Mouse (Mus musculus): ENCODE data around the gene Rassf5.

Rassf5 gene

DNA sequence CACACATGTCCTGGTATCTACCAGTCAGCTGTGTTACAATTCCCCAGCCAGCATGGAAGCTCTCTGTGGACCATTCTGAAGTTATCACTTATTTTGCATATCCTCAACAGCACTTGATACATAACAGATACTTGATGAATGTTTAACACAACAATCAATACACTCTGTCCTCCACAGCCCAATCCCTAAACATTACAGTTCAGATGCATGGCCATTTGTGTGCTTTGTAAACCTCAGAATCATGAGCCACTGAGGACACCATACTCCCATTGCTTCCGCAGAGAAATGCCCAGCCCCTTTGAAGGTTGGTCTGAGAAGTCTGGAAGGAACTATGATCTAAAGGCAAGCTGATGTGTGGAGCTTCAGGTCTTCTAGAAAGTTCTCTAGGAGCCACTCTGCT is 33.4 kb downstream of the Rassf5 start:
- in situ Hi-C loops (cut with MboI, MseI): loop anchor here (5.0 kb wide), 1 partner anchor 34 kb away; no protein-coding TSS in a partner anchor

GRCm38 (mm10) chr1:131209971-131210426 is 35.1 kb downstream of the Rassf5 start:
- in situ Hi-C loops (cut with MboI, MseI): loop anchor here (5.0 kb wide), 1 partner anchor 33 kb away; no protein-coding TSS in a partner anchor

- in situ Hi-C loops (cut with MboI, MseI): no loop called here
Observed at GRCm38 (mm10) chr1:131208800-131209199, 36.3 kb downstream of the Rassf5 start.

DNA sequence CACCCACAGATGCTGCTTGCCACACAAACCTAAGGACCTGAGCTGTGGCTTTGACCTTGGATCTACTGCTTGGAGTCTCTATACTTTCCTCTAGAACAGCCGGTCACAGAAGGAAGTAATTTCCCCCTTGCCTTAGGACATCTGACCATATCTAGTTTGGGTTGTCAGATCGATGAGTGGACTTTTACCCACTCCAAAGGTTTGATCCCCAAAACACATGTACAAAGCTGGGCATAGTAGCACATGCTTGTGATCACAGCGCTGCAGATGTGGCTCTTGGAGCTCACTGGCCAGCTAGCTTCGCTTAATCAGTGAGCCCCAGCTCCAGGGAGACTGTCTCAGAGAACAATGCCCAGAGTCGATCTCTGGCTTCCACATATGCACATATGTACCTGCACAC is 37.0 kb downstream of the Rassf5 start:
- in situ Hi-C loops (cut with MboI, MseI): no loop called here

DNA sequence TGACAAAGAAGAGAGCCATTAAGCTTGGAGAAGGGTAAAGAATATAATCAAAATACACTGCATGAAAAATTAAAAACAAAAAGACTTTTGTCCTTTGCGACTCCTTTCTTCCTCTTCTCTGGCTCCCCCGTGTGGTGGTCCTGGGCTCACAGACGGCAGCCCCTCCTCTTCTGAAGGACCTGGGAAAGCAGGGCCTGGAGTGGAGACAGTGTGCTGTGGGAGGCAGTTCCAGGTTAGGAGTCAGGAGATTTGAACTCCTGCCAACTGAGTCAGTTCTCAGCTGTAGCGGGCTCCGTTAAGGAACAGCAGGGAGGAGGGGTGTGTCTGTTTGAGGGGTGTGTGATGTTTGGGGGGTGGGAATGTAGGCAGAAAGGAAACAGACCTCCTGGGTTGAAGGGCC is 37.5 kb downstream of the Rassf5 start:
- in situ Hi-C loops (cut with MboI, MseI): no loop called here

DNA sequence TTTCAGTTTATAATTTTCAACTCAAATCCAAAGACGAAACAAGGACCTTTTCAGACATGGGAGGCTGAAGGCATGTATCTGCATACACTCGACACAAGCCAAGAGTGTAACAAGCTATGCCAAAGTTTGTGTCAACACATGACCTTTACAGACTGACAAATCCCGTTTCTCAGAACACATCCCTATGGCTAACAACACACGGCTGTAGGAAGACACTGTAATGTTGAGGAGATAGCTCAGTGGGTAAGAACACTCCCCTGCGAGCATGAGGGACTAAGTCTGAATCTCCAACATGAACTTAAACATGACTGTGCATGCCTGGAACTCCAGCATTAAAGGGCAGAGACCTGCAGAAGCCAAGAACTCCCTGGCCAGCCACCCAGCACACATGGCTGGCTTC is 38.7 kb downstream of the Rassf5 start:
- in situ Hi-C loops (cut with MboI, MseI): no loop called here

GRCm38 (mm10) chr1:131204461-131204860 is 40.6 kb downstream of the Rassf5 start:
- in situ Hi-C loops (cut with MboI, MseI): no loop called here

- in situ Hi-C loops (cut with MboI, MseI): no loop called here
Observed at GRCm38 (mm10) chr1:131201391-131201790, 43.7 kb downstream of the Rassf5 start.

- in situ Hi-C loops (cut with MboI, MseI): no loop called here
Observed at GRCm38 (mm10) chr1:131200588-131200987, 44.5 kb downstream of the Rassf5 start.

DNA sequence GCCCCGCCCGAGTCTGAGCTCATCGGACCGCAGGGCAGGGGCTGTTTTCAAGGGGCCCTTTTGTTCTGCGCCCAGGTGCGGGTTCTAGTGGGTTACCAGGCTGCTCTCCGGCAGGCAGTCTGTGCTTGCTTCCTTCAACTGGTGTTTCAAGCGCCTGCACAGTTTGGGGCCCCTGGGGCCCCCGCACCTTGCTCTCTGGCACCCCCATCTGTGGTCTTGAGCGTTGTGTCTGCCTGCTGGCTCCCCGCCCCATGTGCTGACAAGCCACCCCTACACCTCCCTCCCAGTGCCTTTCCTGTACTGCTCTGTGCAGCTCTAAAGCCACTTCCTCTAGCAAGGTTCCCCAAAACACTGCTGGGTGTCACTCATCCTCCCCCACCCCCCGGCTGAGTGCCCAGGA is 45.1 kb downstream of the Rassf5 start:
- in situ Hi-C loops (cut with MboI, MseI): no loop called here

- in situ Hi-C loops (cut with MboI, MseI): no loop called here
Observed at GRCm38 (mm10) chr1:131199118-131199821, 45.8 kb downstream of the Rassf5 start.

DNA sequence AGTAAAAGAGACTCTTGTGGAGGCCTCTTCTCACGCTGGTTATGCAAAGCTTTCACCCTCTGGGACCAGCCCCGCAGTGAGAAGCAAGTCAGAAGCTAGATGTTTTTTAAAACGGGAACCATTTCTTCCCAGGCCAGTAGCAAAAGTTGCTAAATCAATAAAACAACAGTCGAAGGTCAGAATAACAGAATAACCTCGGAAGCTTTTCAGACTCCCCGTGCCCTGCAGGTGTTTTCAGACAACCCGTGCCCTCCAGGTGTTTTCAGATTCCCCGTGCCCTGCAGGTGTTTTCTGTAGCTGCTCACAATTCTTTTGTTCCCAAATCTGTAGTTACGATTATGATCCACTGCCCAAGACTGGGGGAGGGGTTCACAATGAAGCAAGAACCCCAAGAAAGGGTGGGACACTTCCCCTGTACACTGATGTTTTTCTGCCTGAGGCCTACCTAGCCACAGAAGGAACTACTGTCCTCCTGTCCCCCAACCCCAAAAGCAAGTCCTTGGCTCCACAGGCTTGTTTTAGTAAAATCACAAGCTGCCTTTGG is 46.6 kb downstream of the Rassf5 start:
- in situ Hi-C loops (cut with MboI, MseI): no loop called here

DNA sequence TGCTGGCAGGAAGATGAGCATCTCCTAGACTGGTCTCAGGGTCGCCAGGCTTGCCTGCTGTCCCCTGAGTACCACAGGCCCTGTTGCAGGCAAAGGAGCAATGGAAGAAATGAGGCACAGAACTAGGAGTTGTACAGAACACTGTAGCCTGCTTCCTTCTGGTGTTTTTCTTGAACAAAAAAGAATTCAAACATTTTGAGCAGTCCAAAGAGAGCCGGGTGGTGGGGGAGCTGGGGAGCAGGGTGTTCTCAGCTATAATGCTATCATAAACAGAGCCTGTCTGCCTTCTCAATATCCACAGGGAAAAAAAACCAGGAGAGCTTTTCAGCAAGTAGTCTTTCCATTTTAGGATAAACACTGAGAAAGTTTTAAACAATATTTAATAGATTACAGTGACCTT is 49.0 kb downstream of the Rassf5 start:
- in situ Hi-C loops (cut with MboI, MseI): no loop called here

DNA sequence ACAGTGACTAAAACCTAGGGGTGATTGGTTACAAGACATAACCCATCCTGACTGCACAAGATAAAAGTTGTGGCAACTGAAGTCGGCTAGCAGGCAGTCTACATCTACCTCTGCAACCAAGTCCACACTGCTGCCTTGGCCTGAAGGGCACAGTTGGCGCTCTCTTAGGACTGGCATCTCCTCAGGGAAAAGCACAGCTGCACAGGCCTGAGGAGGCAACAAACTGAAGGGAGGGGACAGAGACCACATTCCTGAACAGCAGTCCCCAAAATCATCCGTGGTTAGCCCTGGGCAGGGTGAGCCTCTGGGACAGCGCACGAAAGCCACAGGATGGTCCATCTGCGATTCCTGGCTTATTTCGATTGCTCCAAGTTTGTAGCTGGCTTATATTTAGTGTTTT is 49.4 kb downstream of the Rassf5 start:
- in situ Hi-C loops (cut with MboI, MseI): no loop called here

DNA sequence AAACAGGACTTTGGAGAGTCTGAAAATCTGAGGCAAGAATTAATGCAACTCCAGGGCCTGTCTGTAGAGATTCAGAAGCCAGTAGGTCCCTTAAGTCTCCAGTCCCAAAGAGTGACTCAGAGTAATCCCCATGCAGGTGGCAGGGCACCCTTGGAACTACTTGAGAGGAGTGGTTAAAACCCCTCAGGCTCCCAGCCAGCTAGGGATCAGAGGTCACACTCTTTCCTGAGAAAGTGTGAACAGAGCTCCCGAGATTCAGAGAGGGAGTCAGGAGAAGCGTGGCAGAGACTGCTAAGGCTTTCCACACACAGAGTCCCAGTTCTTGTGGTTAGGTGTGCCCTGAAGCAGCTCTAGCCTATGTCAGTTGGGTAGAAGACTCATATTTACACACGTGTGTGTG is 51.3 kb downstream of the Rassf5 start:
- in situ Hi-C loops (cut with MboI, MseI): no loop called here

DNA sequence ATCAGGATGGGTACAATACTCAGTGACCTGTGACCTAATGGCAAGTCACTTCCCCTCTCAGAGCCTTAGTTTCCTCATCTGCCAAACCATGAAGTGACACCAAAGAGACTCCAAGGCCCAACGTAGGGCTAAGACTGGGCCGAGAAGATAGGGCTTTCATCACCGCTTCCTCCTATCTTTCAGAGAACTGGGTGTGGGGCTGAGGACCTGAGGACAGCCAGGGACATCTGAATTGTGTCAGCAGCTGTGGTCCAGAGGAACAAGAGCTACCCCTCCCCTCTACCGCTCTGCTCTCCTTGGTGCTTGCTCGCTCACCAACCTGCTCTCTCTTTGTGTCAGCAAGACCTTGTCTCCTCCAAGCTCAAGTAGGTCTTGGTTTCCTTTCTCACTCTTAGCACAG is 56.4 kb downstream of the Rassf5 start:
- in situ Hi-C loops (cut with MboI, MseI): loop anchor here (5.0 kb wide), 1 partner anchor 196 kb away; no protein-coding TSS in a partner anchor

DNA sequence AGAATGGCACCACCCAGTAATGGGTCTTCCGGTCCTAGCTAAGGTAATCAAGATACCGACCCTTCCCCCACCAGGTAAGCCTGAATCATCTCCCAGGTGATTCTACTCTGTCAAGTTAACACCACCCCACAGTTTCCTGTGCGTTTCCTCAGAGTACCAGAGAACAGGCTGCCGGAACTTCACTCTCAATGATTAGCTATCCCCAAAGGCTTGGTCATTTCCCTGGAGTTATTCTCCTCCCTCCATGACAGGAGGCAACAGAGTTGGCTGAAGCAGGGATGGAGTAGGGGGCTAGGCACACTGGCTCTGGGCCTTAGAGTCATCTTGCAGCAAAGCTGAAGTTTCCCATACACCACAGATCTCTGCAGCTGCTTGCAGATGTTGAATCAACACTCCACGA is 57.2 kb downstream of the Rassf5 start:
- in situ Hi-C loops (cut with MboI, MseI): loop anchor here (5.0 kb wide), 1 partner anchor 196 kb away; no protein-coding TSS in a partner anchor

DNA sequence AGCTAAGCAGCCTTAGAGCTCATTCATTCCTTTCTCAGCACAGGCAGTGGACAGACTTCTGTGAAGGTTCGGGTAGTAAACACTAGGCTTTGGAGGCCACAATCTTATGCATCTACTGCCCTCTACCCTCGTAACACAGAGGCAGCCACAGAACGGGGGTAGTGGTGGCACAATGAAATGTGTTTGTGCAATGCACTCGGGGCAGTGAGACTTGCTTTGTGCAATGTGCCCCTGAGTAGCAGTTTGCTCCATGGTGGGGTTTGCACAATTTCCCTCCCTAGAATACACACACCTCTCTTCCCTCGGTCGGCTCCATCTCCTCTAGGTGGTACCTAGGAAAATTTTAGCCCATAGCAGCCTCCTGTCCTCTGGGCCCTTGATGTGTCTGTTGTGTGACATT is 58.1 kb downstream of the Rassf5 start:
- in situ Hi-C loops (cut with MboI, MseI): loop anchor here (5.0 kb wide), 1 partner anchor 195 kb away; no protein-coding TSS in a partner anchor

DNA sequence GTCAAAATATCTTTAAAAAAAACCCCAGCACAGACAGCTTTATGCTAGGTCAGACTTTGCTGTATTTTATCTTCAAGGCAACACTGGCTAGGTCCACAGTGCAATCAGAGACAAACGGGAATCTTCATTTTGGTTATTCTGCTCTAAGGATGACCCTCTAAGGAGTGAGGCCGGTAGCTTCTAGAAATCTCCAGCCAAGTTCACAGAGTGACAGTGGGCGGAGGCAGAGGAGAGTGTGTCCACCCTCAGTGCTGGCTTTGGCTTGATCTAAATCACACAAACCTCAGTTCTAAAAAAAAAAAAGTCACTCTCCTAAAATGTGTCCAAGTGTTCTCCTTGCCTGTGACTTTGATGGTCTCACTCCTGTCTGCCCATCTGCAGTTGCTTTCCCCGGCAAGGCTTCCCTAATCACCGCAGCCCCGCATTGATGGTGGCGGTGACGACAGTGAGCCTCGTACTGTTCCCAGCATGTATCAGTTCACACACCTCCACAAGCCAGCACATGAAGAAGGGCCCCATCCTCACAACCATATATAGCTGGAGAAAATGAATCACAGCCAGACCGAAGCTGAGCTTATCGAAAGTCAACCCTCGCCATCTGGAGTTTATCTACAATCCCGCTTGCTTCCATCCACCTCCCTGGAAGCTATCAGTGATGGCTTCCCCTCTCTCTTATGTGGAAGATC is 59.1 kb downstream of the Rassf5 start:
- in situ Hi-C loops (cut with MboI, MseI): loop anchor here (5.0 kb wide), 1 partner anchor 194 kb away; no protein-coding TSS in a partner anchor

- in situ Hi-C loops (cut with MboI, MseI): loop anchor here (5.0 kb wide), 1 partner anchor 193 kb away; no protein-coding TSS in a partner anchor
Observed at GRCm38 (mm10) chr1:131184956-131185660, 60.0 kb downstream of the Rassf5 start.

- in situ Hi-C loops (cut with MboI, MseI): no loop called here
Observed at GRCm38 (mm10) chr1:131184253-131184955, 60.7 kb downstream of the Rassf5 start.
